Mouse (Mus musculus) E14TG2a.4 (cell line): ENCODE results near the gene Nrip3.

Source experiments
- CTCF ChIP-seq: conservative IDR thresholded peaks from 2 replicates; pipeline ENCODE4 v1.5.1; 2014; ENCODE audit warnings: low read length
- NANOG ChIP-seq: IDR thresholded peaks from 2 replicates; pipeline ENCODE4 v1.6.1; 2014; ENCODE audit warnings: borderline replicate concordance, low read length, mixed read lengths
- POU5F1 ChIP-seq: IDR thresholded peaks from 2 replicates; pipeline ENCODE4 v1.6.1; 2014; ENCODE audit warnings: low read length, borderline replicate concordance

GRCm38 (mm10) chr7:109783281-109783680 is 1.5 kb upstream of the Nrip3 start:
- TF ChIP-seq NANOG: no peak
- TF ChIP-seq CTCF: no peak
- no peak for TF ChIP-seq POU5F1
